Mouse (Mus musculus) kidney, embryonic 15.5 days (tissue): Measurements from ENCODE around the gene Slc9a3r1. TPM values are rescaled to one million over a fixed set of nuclear protein-coding genes. Genes with fewer than 3 reads are reported as not detected.

Source experiments
- ATAC-seq: fragments of 200-750 bp; cut with Nextera tagmentation; replicated peaks from 2 replicates; pipeline ENCODE4 v1.8.0; 2017; ENCODE audit warnings: moderate TSS enrichment; ENCODE audit not compliant: low FRiP score
- H3K27ac ChIP-seq: fragments of 300-500 bp; sonication (generic); 2 replicates; pipeline ENCODE4 v1.5.1; 2015; ENCODE audit warnings: mild to moderate bottlenecking, inconsistent platforms
- H3K27me3 ChIP-seq: fragments of 300-500 bp; sonication (generic); 2 replicates; pipeline ENCODE4 v1.6.1; 2015; ENCODE audit warnings: inconsistent platforms
- H3K36me3 ChIP-seq: fragments of 300-500 bp; sonication (generic); 2 replicates; pipeline ENCODE4 v1.6.1; 2015; ENCODE audit warnings: inconsistent platforms
- H3K4me1 ChIP-seq: fragments of 300-500 bp; sonication (generic); 2 replicates; pipeline ENCODE4 v1.6.1; 2015; ENCODE audit warnings: inconsistent platforms
- H3K4me2 ChIP-seq: fragments of 300-500 bp; sonication (generic); 2 replicates; pipeline ENCODE4 v1.6.1; 2015; ENCODE audit warnings: moderate library complexity, mild to moderate bottlenecking, inconsistent platforms
- H3K4me3 ChIP-seq: fragments of 300-500 bp; sonication (generic); replicated peaks from 2 replicates; pipeline ENCODE4 v1.5.1; 2015; ENCODE audit warnings: mild to moderate bottlenecking, inconsistent platforms
- H3K9ac ChIP-seq: fragments of 300-500 bp; sonication (generic); 2 replicates; pipeline ENCODE4 v1.6.1; 2015; ENCODE audit warnings: mild to moderate bottlenecking, inconsistent platforms
- H3K9me3 ChIP-seq: fragments of 300-500 bp; sonication (generic); replicated peaks from 2 replicates; pipeline ENCODE4 v1.6.1; 2016; ENCODE audit warnings: inconsistent platforms
- WGBS: fragments of 180-500 bp; shearing (Covaris S2); methylation state at CpG from one replicate; pipeline ENCODE4 v1.1.7; 2015; ENCODE audit warnings: mixed read lengths; 5-methylcytosine and 5-hydroxymethylcytosine counted together
- polyA plus RNA-seq: library from polyadenylated mRNA; unstranded; fragments of >200 nt; fragmentation: Nextera tagmentation; extraction: Ambion mirVana; gene quantifications from 2 replicates; pipeline ENCODE4 v1.2.1, GENCODE M21; 2015

Gene Slc9a3r1
- polyA plus RNA-seq, 1 experiment from 2014 or later: 127 TPM

- no peak for ATAC-seq
- H3K27ac ChIP-seq: no peak overlapping the region
These were observed 16.7 kb downstream of the Slc9a3r1 start for GRCm38 (mm10) chr11:115179881-115180280.

GRCm38 (mm10) chr11:115181913-115182638, 18.9 kb downstream of the Slc9a3r1 start:
- H3K4me3 ChIP-seq: no peak overlapping the region
- H3K36me3 ChIP-seq: peaks cover 34% of the 10 kb centered on the region
- H3K4me1 ChIP-seq: peaks cover 42% of the 10 kb centered on the region
- no peak overlapping the region for H3K9ac ChIP-seq
- no peak for ATAC-seq
- H3K4me2 ChIP-seq: no peak overlapping the region
- H3K27me3 ChIP-seq: no peaks in the 10 kb centered on the region
- 21% methylated on average over 12 of the region's 12 CpGs for WGBS
- 0 out of 2 replicates have a peak overlapping the region, but pooled peaks have one; percentile 2 for H3K27ac ChIP-seq
- H3K9me3 ChIP-seq: no peaks in the 10 kb centered on the region

More at GRCm38 (mm10) chr11:115179881-115180280, 16.7 kb downstream of the Slc9a3r1 start:
- no peak overlapping the region for H3K4me2 ChIP-seq
- no peak overlapping the region for H3K4me3 ChIP-seq
- H3K9ac ChIP-seq: no peak overlapping the region
- WGBS: 83% methylated on average over 6 of the region's 6 CpGs
- no peaks in the 10 kb centered on the region for H3K27me3 ChIP-seq
- peaks cover 52% of the 10 kb centered on the region for H3K4me1 ChIP-seq
- H3K9me3 ChIP-seq: no peaks in the 10 kb centered on the region
- peaks cover 34% of the 10 kb centered on the region for H3K36me3 ChIP-seq

GRCm38 (mm10) chr11:115184973-115185372, 21.8 kb downstream of the Slc9a3r1 start:
- H3K4me3 ChIP-seq: no peak overlapping the region
- peaks cover 20% of the 10 kb centered on the region for H3K36me3 ChIP-seq
- WGBS: 46% methylated on average over 4 of the region's 4 CpGs
- no peaks in the 10 kb centered on the region for H3K27me3 ChIP-seq
- no peak overlapping the region for H3K4me2 ChIP-seq
- H3K27ac ChIP-seq: no peak overlapping the region
- peaks cover 23% of the 10 kb centered on the region for H3K4me1 ChIP-seq
- H3K9me3 ChIP-seq: no peaks in the 10 kb centered on the region
- no peak overlapping the region for H3K9ac ChIP-seq
- no peak for ATAC-seq

GRCm38 (mm10) chr11:115187224-115187639, 24.1 kb downstream of the Slc9a3r1 start, which contains the start of gene Tmem104:
Tmem104 (plus strand) TSS chr11:115187487.
- Histone ChIP-seq H3K4me2 (peak within 1 kb of the TSS; percentile 94), H3K36me3 (peaks cover 5% of the 10 kb centered on the region; the same call in 1 of the 2 replicates), H3K9ac (peak within 1 kb of the TSS; percentile 66), H3K4me1 (peaks cover 27% of the 10 kb centered on the region), H3K27ac (peak within 1 kb of the TSS; percentile 87), H3K9me3 (no peaks in the 10 kb centered on the region), H3K4me3 (peak within 1 kb of the TSS; percentile 59), H3K27me3 (no peaks in the 10 kb centered on the region)
- ATAC-seq: peak; percentile 93
- WGBS: under 1% methylated on average over 39 of the region's 39 CpGs

GRCm38 (mm10) chr11:115187693-115188092, 24.6 kb downstream of the Slc9a3r1 start, which contains the start of gene Nat9:
Nat9 (minus strand) TSS chr11:115187859.
- Histone ChIP-seq H3K4me2 (peak within 1 kb of the TSS; percentile 94), H3K4me1 (peaks cover 25% of the 10 kb centered on the region), H3K9ac (peak within 1 kb of the TSS; percentile 66), H3K9me3 (no peaks in the 10 kb centered on the region), H3K27ac (peak within 1 kb of the TSS; percentile 87), H3K36me3 (peaks cover 5% of the 10 kb centered on the region; the same call in 1 of the 2 replicates), H3K27me3 (no peaks in the 10 kb centered on the region), H3K4me3 (peak within 1 kb of the TSS; percentile 59)
- WGBS: 7% methylated on average over 12 of the region's 12 CpGs
- ATAC-seq: peak; percentile 19; the same call in 1 of the 2 replicates

- Histone ChIP-seq H3K9me3 (no peaks in the 10 kb centered on the region), H3K9ac (no peak overlapping the region), H3K4me2 (no peak overlapping the region), H3K27ac (no peak overlapping the region), H3K36me3 (peaks cover 5% of the 10 kb centered on the region; the same call in 1 of the 2 replicates), H3K27me3 (no peaks in the 10 kb centered on the region), H3K4me1 (peaks cover 25% of the 10 kb centered on the region), H3K4me3 (no peak overlapping the region)
- ATAC-seq: no peak
- 89% methylated on average over 13 of the region's 13 CpGs for WGBS
These were observed 25.5 kb downstream of the Slc9a3r1 start for GRCm38 (mm10) chr11:115188539-115189231.

- Histone ChIP-seq H3K4me3 (no peak overlapping the region), H3K9me3 (no peaks in the 10 kb centered on the region), H3K27me3 (no peaks in the 10 kb centered on the region), H3K36me3 (peaks cover 5% of the 10 kb centered on the region; the same call in 1 of the 2 replicates), H3K27ac (no peak overlapping the region), H3K4me2 (no peak overlapping the region), H3K4me1 (peaks cover 25% of the 10 kb centered on the region), H3K9ac (no peak overlapping the region)
- 88% methylated on average over 6 of the region's 6 CpGs for WGBS
- ATAC-seq: no peak
These were observed 26.2 kb downstream of the Slc9a3r1 start for GRCm38 (mm10) chr11:115189304-115189703.

GRCm38 (mm10) chr11:115192180-115192579, 29.0 kb downstream of the Slc9a3r1 start:
- no peak for ATAC-seq
- no peak overlapping the region for H3K9ac ChIP-seq
- 58% methylated on average over 9 of the region's 9 CpGs for WGBS

GRCm38 (mm10) chr11:115194693-115195092, 31.6 kb downstream of the Slc9a3r1 start:
- H3K27me3 ChIP-seq: no peaks in the 10 kb centered on the region
- H3K4me1 ChIP-seq: peaks cover 5% of the 10 kb centered on the region; the same call in 1 of the 2 replicates
- H3K27ac ChIP-seq: no peak overlapping the region
- H3K9me3 ChIP-seq: no peaks in the 10 kb centered on the region
- no peak overlapping the region for H3K4me2 ChIP-seq
- no peak for ATAC-seq
- no peak overlapping the region for H3K9ac ChIP-seq
- no peak overlapping the region for H3K4me3 ChIP-seq
- H3K36me3 ChIP-seq: peaks cover 13% of the 10 kb centered on the region; the same call in 1 of the 2 replicates
- WGBS: 84% methylated on average over 6 of the region's 6 CpGs

More at GRCm38 (mm10) chr11:115192180-115192579, 29.0 kb downstream of the Slc9a3r1 start:
- H3K4me1 ChIP-seq: peaks cover 13% of the 10 kb centered on the region
- no peaks in the 10 kb centered on the region for H3K27me3 ChIP-seq
- H3K27ac ChIP-seq: 0 out of 2 replicates have a peak overlapping the region, but pooled peaks have one; percentile 13
- no peak overlapping the region for H3K4me2 ChIP-seq
- H3K36me3 ChIP-seq: peaks cover 7% of the 10 kb centered on the region; the same call in 1 of the 2 replicates
- H3K9me3 ChIP-seq: no peaks in the 10 kb centered on the region
- no peak overlapping the region for H3K4me3 ChIP-seq

GRCm38 (mm10) chr11:115195933-115196332, 32.8 kb downstream of the Slc9a3r1 start:
- Histone ChIP-seq H3K9me3 (no peaks in the 10 kb centered on the region), H3K27ac (no peak overlapping the region), H3K4me1 (peaks cover 5% of the 10 kb centered on the region; the same call in 1 of the 2 replicates), H3K27me3 (no peaks in the 10 kb centered on the region), H3K9ac (no peak overlapping the region), H3K4me2 (no peak overlapping the region), H3K36me3 (peaks cover 18% of the 10 kb centered on the region; the same call in 1 of the 2 replicates), H3K4me3 (no peak overlapping the region)
- 91% methylated on average over 5 of the region's 5 CpGs for WGBS
- ATAC-seq: no peak

GRCm38 (mm10) chr11:115197558-115197957, 34.4 kb downstream of the Slc9a3r1 start:
- Histone ChIP-seq H3K4me3 (no peak overlapping the region), H3K4me2 (no peak overlapping the region), H3K36me3 (peaks cover 24% of the 10 kb centered on the region; the same call in 1 of the 2 replicates), H3K9ac (no peak overlapping the region), H3K9me3 (no peaks in the 10 kb centered on the region), H3K27me3 (no peaks in the 10 kb centered on the region), H3K4me1 (no peaks in the 10 kb centered on the region), H3K27ac (no peak overlapping the region)
- 83% methylated on average over 8 of the region's 8 CpGs for WGBS
- no peak for ATAC-seq
